Mouse (Mus musculus) frontal cortex, postnatal 10 days (tissue): ENCODE data around the gene Olfr92.

Source experiments
- DNase-seq, 2 experiments: peaks; one replicate each; pipeline ENCODE4 v3.0.0; 2022; ENCODE audit warnings: low spot score in 2 of 2, mixed read lengths in 1 of 2

The Olfr92 gene

GRCm38 (mm10) chr17:37062101-37062641 lies 57.7 kb downstream of the Olfr92 start:
- DNase-seq: no peak

- DNase-seq: no peak
Observed at GRCm38 (mm10) chr17:37061435-37061834, 58.5 kb downstream of the Olfr92 start.
